Mouse (Mus musculus): ENCODE data around the gene Tbc1d24.

DNA sequence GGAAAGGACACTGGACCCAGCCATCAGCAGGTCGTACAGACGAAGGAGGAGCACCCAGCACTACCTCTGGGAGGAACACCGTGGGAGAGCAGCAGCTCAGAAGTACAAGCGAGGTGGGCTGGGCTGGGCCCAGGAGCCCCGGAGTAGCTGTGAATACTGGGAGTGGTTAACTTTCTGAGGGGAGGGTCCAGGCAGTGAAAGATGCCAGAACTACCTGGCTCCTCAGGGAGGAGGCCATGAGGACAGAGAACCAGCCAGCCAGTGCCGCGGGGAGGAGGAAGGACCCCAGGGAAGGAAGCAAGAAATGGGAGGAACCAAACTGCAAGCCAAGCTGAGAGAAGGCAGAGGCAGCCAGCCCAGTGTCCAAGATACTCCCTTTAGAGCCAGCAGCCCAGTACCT is 22.6 kb upstream of the Tbc1d24 start:
- no peak for TF ChIP-seq CTCF (IDR thresholded peaks at IDR 0.05; ENCODE audit: borderline replicate concordance, insufficient read depth, low read length)
- TF ChIP-seq POLR2A (IDR thresholded peaks at IDR 0.05; ENCODE audit: low read depth, low read length), result no peak

Measured in embryonic fibroblast, embryonic 13.5 days (primary cell).